Mouse (Mus musculus) embryonic facial prominence, embryonic 15.5 days (tissue): ENCODE results near the gene Gpr155. TPM values are rescaled to one million over a fixed set of nuclear protein-coding genes. Genes with fewer than 3 reads are reported as not detected.

Source experiments
- ATAC-seq: fragments of 200-750 bp; cut with Nextera tagmentation; 2 replicates; pipeline ENCODE4 v1.8.0; 2017; ENCODE audit warnings: low read depth, moderate TSS enrichment; ENCODE audit not compliant: insufficient number of reproducible peaks, low FRiP score, low TSS enrichment
- H3K27ac ChIP-seq: fragments of 300-500 bp; sonication (generic); replicated peaks from 2 replicates; pipeline ENCODE4 v1.5.1; 2015; ENCODE audit warnings: mild to moderate bottlenecking, inconsistent platforms
- H3K27me3 ChIP-seq: fragments of 300-500 bp; sonication (generic); 2 replicates; pipeline ENCODE4 v1.6.1; 2015; ENCODE audit warnings: inconsistent platforms
- H3K36me3 ChIP-seq: fragments of 300-500 bp; sonication (generic); 2 replicates; pipeline ENCODE4 v1.6.1; 2015; ENCODE audit warnings: mild to moderate bottlenecking, inconsistent platforms
- H3K4me1 ChIP-seq: fragments of 300-500 bp; sonication (generic); 2 replicates; pipeline ENCODE4 v1.6.1; 2015; ENCODE audit warnings: inconsistent platforms
- H3K4me2 ChIP-seq: fragments of 300-500 bp; sonication (generic); replicated peaks from 2 replicates; pipeline ENCODE4 v1.6.1; 2015; ENCODE audit warnings: mild to moderate bottlenecking, inconsistent platforms
- H3K4me3 ChIP-seq: fragments of 300-500 bp; sonication (generic); replicated peaks from 2 replicates; pipeline ENCODE4 v1.5.1; 2015; ENCODE audit warnings: mild to moderate bottlenecking, inconsistent platforms
- H3K9ac ChIP-seq: fragments of 300-500 bp; sonication (generic); 2 replicates; pipeline ENCODE4 v1.6.1; 2015; ENCODE audit warnings: inconsistent platforms
- H3K9me3 ChIP-seq: fragments of 300-500 bp; sonication (generic); replicated peaks from 2 replicates; pipeline ENCODE4 v1.6.1; 2016; ENCODE audit warnings: inconsistent platforms
- WGBS: fragments of 180-500 bp; shearing (Covaris S2); methylation state at CpG from one replicate; pipeline ENCODE4 v1.1.7; 2015; 5-methylcytosine and 5-hydroxymethylcytosine counted together
- polyA plus RNA-seq: library from polyadenylated mRNA; unstranded; fragments of >200 nt; fragmentation: Nextera tagmentation; extraction: Ambion mirVana; gene quantifications from 2 replicates; pipeline ENCODE4 v1.2.1, GENCODE M21; 2015

The Gpr155 gene
- polyA plus RNA-seq, 1 experiment from 2014 or later = 8.8 TPM

DNA sequence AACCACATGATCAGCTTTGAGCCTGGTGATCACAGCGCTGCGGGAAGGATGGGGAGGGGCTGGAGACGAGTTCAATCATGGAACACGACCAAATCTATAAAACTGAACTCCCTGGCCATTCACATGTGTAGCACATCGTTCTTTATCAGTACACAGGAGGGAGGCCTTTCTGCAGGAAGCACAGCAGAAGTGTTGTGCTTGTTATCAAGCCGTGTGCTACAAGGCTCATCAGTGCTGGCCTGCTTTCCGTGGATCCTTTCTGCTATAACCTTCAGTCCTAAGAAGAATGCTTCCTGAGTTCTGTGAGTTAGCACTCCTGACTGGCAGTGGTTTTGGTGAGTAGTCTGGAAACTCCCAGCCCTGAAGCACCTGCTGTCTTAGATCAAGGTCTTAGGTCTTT is 91.3 kb downstream of the Gpr155 start:
- no peak overlapping the region for H3K4me2 ChIP-seq
- 82% methylated on average over 7 of the region's 7 CpGs for WGBS
- H3K4me1 ChIP-seq = no peaks in the 10 kb centered on the region
- peaks cover 43% of the 10 kb centered on the region for H3K36me3 ChIP-seq
- H3K4me3 ChIP-seq = no peak overlapping the region
- H3K27ac ChIP-seq = no peak overlapping the region
- no peaks in the 10 kb centered on the region for H3K9me3 ChIP-seq
- ATAC-seq = no peak
- H3K27me3 ChIP-seq = no peaks in the 10 kb centered on the region
- no peak overlapping the region for H3K9ac ChIP-seq

Other genes starting within 250 kb of the Gpr155 start
- gene Ola1, start 167.6 kb downstream of the Gpr155 start, polyA plus RNA-seq = 90.7 and 91.1 TPM in 2 replicates
- 2.7 and 2.9 TPM in 2 replicates for gene Sp9, start 114.6 kb downstream of the Gpr155 start, polyA plus RNA-seq
- 14.1 and 14.7 TPM in 2 replicates for gene Scrn3, start 74.0 kb downstream of the Gpr155 start, polyA plus RNA-seq
- 23.3 and 26.6 TPM in 2 replicates for gene Cir1, start 73.9 kb downstream of the Gpr155 start, polyA plus RNA-seq
- 17.5 and 20.0 TPM in 2 replicates for gene Wipf1, start 143.2 kb upstream of the Gpr155 start, polyA plus RNA-seq
- 14.1 and 19.8 TPM in 2 replicates for gene Chrna1, start 193.8 kb upstream of the Gpr155 start, polyA plus RNA-seq